Mouse (Mus musculus): ENCODE results near the gene Gm38655.

Gene Gm38655

GRCm38 (mm10) chr17:25175411-25175810, at the start of gene Gm38655:
Gene Gm38655 (minus strand): TSS chr17:25175471.
- TF ChIP-seq GATA4 (IDR thresholded peaks at IDR 0.05; ENCODE audit: insufficient replicate concordance, low read length): no peak

GRCm38 (mm10) chr17:25224586-25225222, 49.4 kb upstream of the Gm38655 start:
- no peak for TF ChIP-seq GATA4 (IDR thresholded peaks at IDR 0.05; ENCODE audit: insufficient replicate concordance, low read length)

- no peak for TF ChIP-seq GATA4 (IDR thresholded peaks at IDR 0.05; ENCODE audit: insufficient replicate concordance, low read length)
Observed at GRCm38 (mm10) chr17:25222951-25223601, 47.8 kb upstream of the Gm38655 start.

GRCm38 (mm10) chr17:25221821-25222503, 46.7 kb upstream of the Gm38655 start:
- TF ChIP-seq GATA4 (IDR thresholded peaks at IDR 0.05; ENCODE audit: insufficient replicate concordance, low read length): no peak

GRCm38 (mm10) chr17:25220746-25221145, 45.5 kb upstream of the Gm38655 start:
- no peak for TF ChIP-seq GATA4 (IDR thresholded peaks at IDR 0.05; ENCODE audit: insufficient replicate concordance, low read length)

- TF ChIP-seq GATA4 (IDR thresholded peaks at IDR 0.05; ENCODE audit: insufficient replicate concordance, low read length): no peak
Observed at GRCm38 (mm10) chr17:25219492-25220295, 44.4 kb upstream of the Gm38655 start.

GRCm38 (mm10) chr17:25218967-25219366, 43.7 kb upstream of the Gm38655 start:
- no peak for TF ChIP-seq GATA4 (IDR thresholded peaks at IDR 0.05; ENCODE audit: insufficient replicate concordance, low read length)

GRCm38 (mm10) chr17:25215431-25215830, 40.2 kb upstream of the Gm38655 start:
- no peak for TF ChIP-seq GATA4 (IDR thresholded peaks at IDR 0.05; ENCODE audit: insufficient replicate concordance, low read length)

- TF ChIP-seq GATA4 (IDR thresholded peaks at IDR 0.05; ENCODE audit: insufficient replicate concordance, low read length): no peak
Observed at GRCm38 (mm10) chr17:25211705-25212104, 36.4 kb upstream of the Gm38655 start.

GRCm38 (mm10) chr17:25210680-25211466, 35.6 kb upstream of the Gm38655 start:
- no peak for TF ChIP-seq GATA4 (IDR thresholded peaks at IDR 0.05; ENCODE audit: insufficient replicate concordance, low read length)

- TF ChIP-seq GATA4 (IDR thresholded peaks at IDR 0.05; ENCODE audit: insufficient replicate concordance, low read length): no peak
Observed at GRCm38 (mm10) chr17:25210006-25210405, 34.7 kb upstream of the Gm38655 start.

- no peak for TF ChIP-seq GATA4 (IDR thresholded peaks at IDR 0.05; ENCODE audit: insufficient replicate concordance, low read length)
Observed at GRCm38 (mm10) chr17:25202401-25202800, 27.1 kb upstream of the Gm38655 start.

GRCm38 (mm10) chr17:25189091-25189490, 13.8 kb upstream of the Gm38655 start:
- TF ChIP-seq GATA4 (IDR thresholded peaks at IDR 0.05; ENCODE audit: insufficient replicate concordance, low read length): no peak

- no peak for TF ChIP-seq GATA4 (IDR thresholded peaks at IDR 0.05; ENCODE audit: insufficient replicate concordance, low read length)
Observed at GRCm38 (mm10) chr17:25188150-25189031, 13.1 kb upstream of the Gm38655 start, which contains the start of gene Unkl. Gene Unkl (plus strand): TSS chr17:25188397.

All from liver, adult (tissue).